10 mouse cellular contexts compared by ENCODE assay signal in genomic region chrX:48439036-48439435, GRCm38 (mm10). TPM values are rescaled to one million over a fixed set of nuclear protein-coding genes. Genes with fewer than 3 reads are reported as not detected.
A peak's percentile ranks its signal among the peaks of the same experiment; 100 is the strongest.
DNase-seq lines count a peak whose midpoint lies in the region; ATAC-seq and TF ChIP-seq lines count a peak whose summit lies in the region.
"Had no signal": no experiment of that assay in that cellular context is flagged by ENCODE, and none has a peak within 500 bp of the region (broad histone marks: within the 10 kb centered on the region; RNA-seq: fewer than 3 reads in every experiment).

No protein-coding gene starts in this region.

- H3K4me1 ChIP-seq in heart, embryonic 12.5 days (replicated peaks): peaks cover 28% of the 10 kb centered on the region
- no peaks in the 10 kb centered on the region for H3K4me1 ChIP-seq in lung, postnatal 0 days (ENCODE audit: insufficient read depth, low read depth, low read length)
- H3K4me1 ChIP-seq: hindbrain, embryonic 15.5 days had no signal

- H3K9ac ChIP-seq in heart, embryonic 12.5 days: no peak overlapping the region
- H3K9ac ChIP-seq in lung, postnatal 0 days (replicated peaks; ENCODE audit: low read depth): no peak overlapping the region
- H3K9ac ChIP-seq: hindbrain, embryonic 15.5 days had no signal

- ATAC-seq in heart, embryonic 12.5 days (ENCODE audit: insufficient number of reproducible peaks, low FRiP score): no peak
- ATAC-seq in erythroid progenitor cell, adult 5-6 weeks (replicated peaks; ENCODE audit: low FRiP score, poor library complexity, severe bottlenecking): peak; percentile 63; the same call in 1 of the 2 replicates
- ATAC-seq in lung, postnatal 0 days: peak; percentile 73

- peak overlapping the region; percentile 44; the same call in 1 of the 2 replicates for H3K27ac ChIP-seq in heart, embryonic 12.5 days (ENCODE audit: poor library complexity, severe bottlenecking)
- H3K27ac ChIP-seq in lung, postnatal 0 days (ENCODE audit: low read length): 0 out of 2 replicates have a peak overlapping the region, but pooled peaks have one; percentile 26
- H3K27ac ChIP-seq: hindbrain, embryonic 15.5 days had no signal

- no peaks in the 10 kb centered on the region for H3K9me3 ChIP-seq in heart, embryonic 12.5 days (replicated peaks)
- no peaks in the 10 kb centered on the region for H3K9me3 ChIP-seq in lung, postnatal 0 days (ENCODE audit: low read length)
- H3K9me3 ChIP-seq: hindbrain, embryonic 15.5 days had no signal

- WGBS in heart, embryonic 12.5 days: 48% methylated on average over 4 of the region's 4 CpGs
- 40% methylated on average over 4 of the region's 4 CpGs for WGBS in lung, postnatal 0 days

- no peaks in the 10 kb centered on the region for H3K27me3 ChIP-seq in heart, embryonic 12.5 days (replicated peaks)
- H3K27me3 ChIP-seq in lung, postnatal 0 days (replicated peaks; ENCODE audit: insufficient read depth, low read length): no peaks in the 10 kb centered on the region
- H3K27me3 ChIP-seq: hindbrain, embryonic 15.5 days had no signal

- no peak for DNase-seq in heart, adult 9 months (ENCODE audit: low spot score in 2 of 2)
- peak; percentile 33 for DNase-seq in 3T3-L1 (ENCODE audit: low read depth, low spot score)
- peak; percentile 40 for DNase-seq in lung, postnatal 0 days (ENCODE audit: low spot score)
- DNase-seq in B cell, adult 2 months: no peak
- no peak for DNase-seq in ovary, adult 18-20 months (ENCODE audit: low spot score)
- DNase-seq in urinary bladder, postnatal 25 days (ENCODE audit: low spot score): no peak

- no peak overlapping the region for H3K4me3 ChIP-seq in heart, embryonic 12.5 days
- no peak overlapping the region for H3K4me3 ChIP-seq in lung, postnatal 0 days (ENCODE audit: low read depth, low read length)
- H3K4me3 ChIP-seq: hindbrain, embryonic 15.5 days; myocyte had no signal

- H3K36me3 ChIP-seq in heart, embryonic 12.5 days: no peaks in the 10 kb centered on the region
- no peaks in the 10 kb centered on the region for H3K36me3 ChIP-seq in lung, postnatal 0 days (ENCODE audit: insufficient read depth, low read length)
- H3K36me3 ChIP-seq: hindbrain, embryonic 15.5 days had no signal

- peak; percentile 30; the same call in 1 of the 2 replicates for TF ChIP-seq EP300 in lung, postnatal 0 days (IDR thresholded peaks at IDR 0.05)

- no peak for TF ChIP-seq CTCF in lung, postnatal 0 days (IDR thresholded peaks at IDR 0.05)

- no peak overlapping the region for H3K4me2 ChIP-seq in heart, embryonic 12.5 days
- H3K4me2 ChIP-seq in lung, postnatal 0 days (replicated peaks; ENCODE audit: low read depth, low read length): no peak overlapping the region
- H3K4me2 ChIP-seq: hindbrain, embryonic 15.5 days had no signal

RNA-seq across cellular contexts. Expression of gene Elf4, which starts 23.9 kb away (rescaled TPM):
- polyA plus RNA-seq in heart, embryonic 12.5 days (2016; fragmentation: Nextera tagmentation; extraction: Ambion mirVana): 17.0 and 18.7 TPM in 2 replicates
- total RNA-seq in erythroid progenitor cell, adult 5-6 weeks (2015; ENCODE audit: low replicate concordance): 18.0 and 23.5 TPM in 2 replicates
- total RNA-seq in erythroid progenitor cell, adult 5-6 weeks (2017; ENCODE audit: low replicate concordance): 5.1 and 10.3 TPM in 2 replicates
- polyA plus RNA-seq in lung, postnatal 0 days (2015; fragmentation: Nextera tagmentation; extraction: Ambion mirVana): 3.5 and 3.8 TPM in 2 replicates

Comparison
In these comparisons a context has a peak if more than half of its experiments do, and no peak if none do; other contexts are left out.
1. DNase-seq: peak in 3T3-L1 (single experiment) and lung, postnatal 0 days (single experiment); none in heart, adult 9 months (0 of 2), B cell, adult 2 months (0 of 2), ovary, adult 18-20 months (single experiment) and urinary bladder, postnatal 25 days (single experiment).